Mouse (Mus musculus): Measurements from ENCODE around the gene Fryl. TPM values are rescaled to one million over a fixed set of nuclear protein-coding genes. Genes with fewer than 3 reads are reported as not detected.

Gene Fryl
- polyA plus RNA-seq, 1 experiment from 2014 or later, result 30.8 TPM

GRCm38 (mm10) chr5:73193627-73194026 lies 62.8 kb downstream of the Fryl start:
- H3K27me3 ChIP-seq, result no peaks in the 10 kb centered on the region
- no peak overlapping the region for H3K27ac ChIP-seq (replicated peaks)
- peaks cover 5% of the 10 kb centered on the region for H3K36me3 ChIP-seq
- H3K4me2 ChIP-seq (replicated peaks), result no peak overlapping the region
- no peak overlapping the region for H3K4me3 ChIP-seq (replicated peaks)
- H3K4me1 ChIP-seq, result no peaks in the 10 kb centered on the region
- 69% methylated on average over 10 of the region's 10 CpGs for WGBS
- no peak overlapping the region for H3K9ac ChIP-seq
- ATAC-seq (ENCODE audit: insufficient number of reproducible peaks, low FRiP score, low TSS enrichment, low read depth), result no peak
- H3K9me3 ChIP-seq (replicated peaks), result no peaks in the 10 kb centered on the region

GRCm38 (mm10) chr5:73192870-73193576 lies 63.4 kb downstream of the Fryl start:
- ATAC-seq (ENCODE audit: insufficient number of reproducible peaks, low FRiP score, low TSS enrichment, low read depth), result no peak
- H3K4me3 ChIP-seq (replicated peaks), result no peak overlapping the region
- H3K9ac ChIP-seq, result no peak overlapping the region
- WGBS, result 77% methylated on average over 13 of the region's 13 CpGs
- no peak overlapping the region for H3K4me2 ChIP-seq (replicated peaks)
- H3K27me3 ChIP-seq, result no peaks in the 10 kb centered on the region
- H3K36me3 ChIP-seq, result peaks cover 5% of the 10 kb centered on the region
- H3K4me1 ChIP-seq, result no peaks in the 10 kb centered on the region
- H3K9me3 ChIP-seq (replicated peaks), result no peaks in the 10 kb centered on the region
- no peak overlapping the region for H3K27ac ChIP-seq (replicated peaks)

- Histone ChIP-seq H3K36me3 (peaks cover 5% of the 10 kb centered on the region), H3K9me3 (replicated peaks) (no peaks in the 10 kb centered on the region), H3K4me2 (replicated peaks) (no peak overlapping the region), H3K4me1 (no peaks in the 10 kb centered on the region), H3K27me3 (no peaks in the 10 kb centered on the region), H3K27ac (replicated peaks) (no peak overlapping the region), H3K4me3 (replicated peaks) (no peak overlapping the region), H3K9ac (no peak overlapping the region)
- 75% methylated on average over 11 of the region's 11 CpGs for WGBS
- no peak for ATAC-seq (ENCODE audit: insufficient number of reproducible peaks, low FRiP score, low TSS enrichment, low read depth)
These were observed 64.7 kb downstream of the Fryl start for GRCm38 (mm10) chr5:73191765-73192164.

GRCm38 (mm10) chr5:73190164-73190563 lies 66.3 kb downstream of the Fryl start:
- H3K36me3 ChIP-seq, result peaks cover 9% of the 10 kb centered on the region
- H3K4me3 ChIP-seq (replicated peaks), result no peak overlapping the region
- no peak overlapping the region for H3K9ac ChIP-seq
- H3K27ac ChIP-seq (replicated peaks), result no peak overlapping the region
- H3K27me3 ChIP-seq, result no peaks in the 10 kb centered on the region
- H3K9me3 ChIP-seq (replicated peaks), result no peaks in the 10 kb centered on the region
- no peak overlapping the region for H3K4me2 ChIP-seq (replicated peaks)
- WGBS, result 74% methylated on average over 5 of the region's 5 CpGs
- H3K4me1 ChIP-seq, result no peaks in the 10 kb centered on the region
- ATAC-seq (ENCODE audit: insufficient number of reproducible peaks, low FRiP score, low TSS enrichment, low read depth), result no peak

GRCm38 (mm10) chr5:73189443-73190160 lies 66.8 kb downstream of the Fryl start:
- H3K4me1 ChIP-seq, result no peaks in the 10 kb centered on the region
- H3K27me3 ChIP-seq, result no peaks in the 10 kb centered on the region
- WGBS, result 82% methylated on average over 9 of the region's 9 CpGs
- H3K36me3 ChIP-seq, result peaks cover 9% of the 10 kb centered on the region
- H3K4me3 ChIP-seq (replicated peaks), result no peak overlapping the region
- no peak overlapping the region for H3K27ac ChIP-seq (replicated peaks)
- no peak for ATAC-seq (ENCODE audit: insufficient number of reproducible peaks, low FRiP score, low TSS enrichment, low read depth)
- no peak overlapping the region for H3K9ac ChIP-seq
- no peaks in the 10 kb centered on the region for H3K9me3 ChIP-seq (replicated peaks)
- H3K4me2 ChIP-seq (replicated peaks), result no peak overlapping the region

GRCm38 (mm10) chr5:73188576-73188975 lies 67.8 kb downstream of the Fryl start:
- no peaks in the 10 kb centered on the region for H3K4me1 ChIP-seq
- WGBS, result 80% methylated on average over 7 of the region's 7 CpGs
- ATAC-seq (ENCODE audit: insufficient number of reproducible peaks, low FRiP score, low TSS enrichment, low read depth), result no peak
- H3K27me3 ChIP-seq, result no peaks in the 10 kb centered on the region
- no peak overlapping the region for H3K9ac ChIP-seq
- H3K4me3 ChIP-seq (replicated peaks), result no peak overlapping the region
- no peaks in the 10 kb centered on the region for H3K9me3 ChIP-seq (replicated peaks)
- H3K27ac ChIP-seq (replicated peaks), result no peak overlapping the region
- H3K4me2 ChIP-seq (replicated peaks), result no peak overlapping the region
- H3K36me3 ChIP-seq, result peaks cover 4% of the 10 kb centered on the region

GRCm38 (mm10) chr5:73188164-73188563 lies 68.3 kb downstream of the Fryl start:
- no peak for ATAC-seq (ENCODE audit: insufficient number of reproducible peaks, low FRiP score, low TSS enrichment, low read depth)
- Histone ChIP-seq H3K4me3 (replicated peaks) (no peak overlapping the region), H3K36me3 (peaks cover 3% of the 10 kb centered on the region; the same call in 1 of the 2 replicates), H3K4me2 (replicated peaks) (no peak overlapping the region), H3K27ac (replicated peaks) (no peak overlapping the region), H3K9me3 (replicated peaks) (no peaks in the 10 kb centered on the region), H3K9ac (no peak overlapping the region), H3K27me3 (no peaks in the 10 kb centered on the region), H3K4me1 (no peaks in the 10 kb centered on the region)
- WGBS, result 78% methylated on average over 5 of the region's 5 CpGs

- no peaks in the 10 kb centered on the region for H3K27me3 ChIP-seq
- H3K4me2 ChIP-seq (replicated peaks), result no peak overlapping the region
- H3K9ac ChIP-seq, result no peak overlapping the region
- no peak overlapping the region for H3K4me3 ChIP-seq (replicated peaks)
- no peaks in the 10 kb centered on the region for H3K4me1 ChIP-seq
- H3K36me3 ChIP-seq, result 0 out of 2 replicates have a peak, but pooled peaks cover 3% of the 10 kb centered on the region
- no peak overlapping the region for H3K27ac ChIP-seq (replicated peaks)
- ATAC-seq (ENCODE audit: insufficient number of reproducible peaks, low FRiP score, low TSS enrichment, low read depth), result no peak
- whole genome bisulfite sequencing, result 74% methylated on average over 5 of the region's 5 CpGs
- H3K9me3 ChIP-seq (replicated peaks), result no peaks in the 10 kb centered on the region
These were observed 69.5 kb downstream of the Fryl start for GRCm38 (mm10) chr5:73186912-73187311.

GRCm38 (mm10) chr5:73185424-73185823 lies 71.0 kb downstream of the Fryl start:
- Histone ChIP-seq H3K27me3 (no peaks in the 10 kb centered on the region), H3K9me3 (replicated peaks) (no peaks in the 10 kb centered on the region), H3K4me1 (no peaks in the 10 kb centered on the region), H3K4me2 (replicated peaks) (no peak overlapping the region), H3K9ac (no peak overlapping the region), H3K36me3 (0 out of 2 replicates have a peak, but pooled peaks cover 3% of the 10 kb centered on the region), H3K27ac (replicated peaks) (no peak overlapping the region), H3K4me3 (replicated peaks) (no peak overlapping the region)
- ATAC-seq (ENCODE audit: insufficient number of reproducible peaks, low FRiP score, low TSS enrichment, low read depth), result no peak
- WGBS, result 87% methylated on average over 4 of the region's 4 CpGs

GRCm38 (mm10) chr5:73182701-73183447 lies 73.5 kb downstream of the Fryl start:
- Histone ChIP-seq H3K9ac (no peak overlapping the region), H3K9me3 (replicated peaks) (no peaks in the 10 kb centered on the region), H3K4me1 (no peaks in the 10 kb centered on the region), H3K4me3 (replicated peaks) (no peak overlapping the region), H3K4me2 (replicated peaks) (no peak overlapping the region), H3K36me3 (0 out of 2 replicates have a peak, but pooled peaks cover 3% of the 10 kb centered on the region), H3K27ac (replicated peaks) (no peak overlapping the region), H3K27me3 (no peaks in the 10 kb centered on the region)
- ATAC-seq (ENCODE audit: insufficient number of reproducible peaks, low FRiP score, low TSS enrichment, low read depth), result no peak
- 84% methylated on average over 12 of the region's 12 CpGs for WGBS

- Histone ChIP-seq H3K27ac (replicated peaks) (no peak overlapping the region), H3K27me3 (no peaks in the 10 kb centered on the region), H3K4me3 (replicated peaks) (no peak overlapping the region), H3K9me3 (replicated peaks) (no peaks in the 10 kb centered on the region), H3K4me2 (replicated peaks) (no peak overlapping the region), H3K36me3 (0 out of 2 replicates have a peak, but pooled peaks cover 3% of the 10 kb centered on the region), H3K9ac (no peak overlapping the region), H3K4me1 (no peaks in the 10 kb centered on the region)
- WGBS, result 54% methylated on average over 9 of the region's 9 CpGs
- no peak for ATAC-seq (ENCODE audit: insufficient number of reproducible peaks, low FRiP score, low TSS enrichment, low read depth)
These were observed 74.2 kb downstream of the Fryl start for GRCm38 (mm10) chr5:73182191-73182590.

Measured in embryonic facial prominence, embryonic 15.5 days (tissue).